Mouse (Mus musculus): Measurements from ENCODE around the gene Lrpap1. TPM values are rescaled to one million over a fixed set of nuclear protein-coding genes. Genes with fewer than 3 reads are reported as not detected.

The Lrpap1 gene
- total and polyA plus RNA-seq, 2 experiments from 2014 or later: 78.9 to 177 TPM

DNA sequence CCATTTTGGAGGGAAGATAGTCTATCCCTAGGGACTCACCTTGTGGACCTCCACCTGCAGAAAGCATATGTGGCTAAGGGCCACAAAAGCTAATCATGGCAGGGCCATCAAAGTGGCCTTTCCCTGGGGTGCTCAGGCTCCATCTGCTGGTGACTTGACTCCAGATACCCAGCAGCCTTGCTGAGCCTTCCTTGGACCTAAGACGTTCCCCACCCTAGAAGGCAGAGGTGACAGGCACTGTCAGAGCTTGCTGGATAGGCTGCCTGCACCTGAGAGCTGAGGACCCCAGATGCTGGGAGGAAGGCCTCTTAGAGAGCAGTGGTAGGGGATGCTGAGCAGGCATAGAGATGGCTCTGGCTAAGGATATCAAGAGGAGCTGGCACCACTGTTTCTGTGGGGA is 25.7 kb upstream of the Lrpap1 start:
- H3K4me1 ChIP-seq (ENCODE audit: insufficient read depth, low read length): no peaks in the 10 kb centered on the region
- no peak overlapping the region for H3K4me2 ChIP-seq (ENCODE audit: low read depth, low read length, poor library complexity, severe bottlenecking)
- WGBS: 33% methylated on average over 1 of the region's 1 CpGs
- H3K36me3 ChIP-seq (ENCODE audit: insufficient read depth, low read length): no peaks in the 10 kb centered on the region
- DNase-seq (ENCODE audit: low spot score) (no peak), ATAC-seq (ENCODE audit: low FRiP score) (no peak)
- H3K27me3 ChIP-seq (ENCODE audit: insufficient read depth, low read length): no peaks in the 10 kb centered on the region
- H3K4me3 ChIP-seq (ENCODE audit: low read depth, low read length): no peak overlapping the region
- no peaks in the 10 kb centered on the region for H3K9me3 ChIP-seq (ENCODE audit: low read length)
- H3K9ac ChIP-seq (replicated peaks; ENCODE audit: low read length, poor library complexity, severe bottlenecking): no peak overlapping the region
- peak; percentile 33; the same call in 1 of the 2 replicates for TF ChIP-seq CTCF (IDR thresholded peaks at IDR 0.05)
- H3K27ac ChIP-seq (ENCODE audit: low read depth, low read length): no peak overlapping the region

DNA sequence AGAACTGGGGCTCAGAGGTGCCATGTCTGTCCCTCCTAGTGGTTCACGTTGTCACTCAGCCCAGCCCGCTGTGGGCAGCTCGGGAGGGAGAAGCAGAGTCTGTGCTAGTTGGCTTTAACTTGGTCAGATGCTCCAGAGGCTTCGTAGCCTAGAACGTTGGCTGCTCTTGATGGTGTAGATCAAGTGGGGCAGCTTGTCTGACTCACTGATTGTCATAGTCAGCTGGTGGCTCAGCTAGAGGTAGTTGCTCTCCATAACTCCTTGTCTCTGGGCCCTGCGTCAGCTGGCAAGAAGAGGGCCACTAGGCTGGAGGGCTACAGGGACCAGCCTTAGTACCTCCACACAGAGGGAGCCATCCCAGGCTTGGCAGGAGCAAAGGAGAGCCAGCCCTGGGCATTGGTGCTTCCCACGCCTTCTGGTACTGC is 24.2 kb upstream of the Lrpap1 start:
- Histone ChIP-seq H3K27me3 (ENCODE audit: insufficient read depth, low read length) (no peaks in the 10 kb centered on the region), H3K4me3 (ENCODE audit: low read depth, low read length) (no peak overlapping the region), H3K4me2 (ENCODE audit: low read depth, low read length, poor library complexity, severe bottlenecking) (no peak overlapping the region), H3K9me3 (ENCODE audit: low read length) (no peaks in the 10 kb centered on the region), H3K36me3 (ENCODE audit: insufficient read depth, low read length) (no peaks in the 10 kb centered on the region), H3K4me1 (ENCODE audit: insufficient read depth, low read length) (no peaks in the 10 kb centered on the region), H3K9ac (replicated peaks; ENCODE audit: low read length, poor library complexity, severe bottlenecking) (no peak overlapping the region), H3K27ac (ENCODE audit: low read depth, low read length) (no peak overlapping the region)
- WGBS: 89% methylated on average over 7 of the region's 7 CpGs
- no peak for TF ChIP-seq CTCF (IDR thresholded peaks at IDR 0.05)
- DNase-seq (ENCODE audit: low spot score): no peak
- ATAC-seq (ENCODE audit: low FRiP score): no peak

DNA sequence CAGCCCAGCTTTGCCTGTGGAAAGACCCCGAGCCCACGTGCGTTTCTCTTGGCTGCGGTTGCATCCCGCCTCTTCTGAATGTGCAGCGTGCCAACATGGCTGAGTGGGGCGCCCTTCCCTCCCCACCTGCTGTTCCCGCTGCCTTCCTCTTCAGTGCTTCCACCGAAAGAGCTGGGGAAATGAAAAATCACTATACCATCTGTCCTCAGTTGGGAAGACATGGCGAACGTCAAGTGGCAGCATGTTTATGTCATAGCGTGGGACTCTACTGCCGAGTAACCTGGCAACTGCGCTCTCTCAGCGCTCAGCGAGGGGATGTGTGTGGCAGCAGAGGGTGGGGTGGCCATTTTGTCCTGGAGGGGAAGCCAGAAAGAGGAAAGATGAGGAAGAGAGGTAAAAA is 23.6 kb upstream of the Lrpap1 start:
- Histone ChIP-seq H3K4me3 (ENCODE audit: low read depth, low read length) (no peak overlapping the region), H3K4me2 (ENCODE audit: low read depth, low read length, poor library complexity, severe bottlenecking) (no peak overlapping the region), H3K27ac (ENCODE audit: low read depth, low read length) (no peak overlapping the region), H3K36me3 (ENCODE audit: insufficient read depth, low read length) (no peaks in the 10 kb centered on the region), H3K9ac (replicated peaks; ENCODE audit: low read length, poor library complexity, severe bottlenecking) (no peak overlapping the region), H3K4me1 (ENCODE audit: insufficient read depth, low read length) (no peaks in the 10 kb centered on the region), H3K27me3 (ENCODE audit: insufficient read depth, low read length) (no peaks in the 10 kb centered on the region), H3K9me3 (ENCODE audit: low read length) (no peaks in the 10 kb centered on the region)
- DNase-seq (ENCODE audit: low spot score) (peak; percentile 39), ATAC-seq (ENCODE audit: low FRiP score) (no peak)
- 92% methylated on average over 16 of the region's 16 CpGs for WGBS
- no peak for TF ChIP-seq CTCF (IDR thresholded peaks at IDR 0.05)

DNA sequence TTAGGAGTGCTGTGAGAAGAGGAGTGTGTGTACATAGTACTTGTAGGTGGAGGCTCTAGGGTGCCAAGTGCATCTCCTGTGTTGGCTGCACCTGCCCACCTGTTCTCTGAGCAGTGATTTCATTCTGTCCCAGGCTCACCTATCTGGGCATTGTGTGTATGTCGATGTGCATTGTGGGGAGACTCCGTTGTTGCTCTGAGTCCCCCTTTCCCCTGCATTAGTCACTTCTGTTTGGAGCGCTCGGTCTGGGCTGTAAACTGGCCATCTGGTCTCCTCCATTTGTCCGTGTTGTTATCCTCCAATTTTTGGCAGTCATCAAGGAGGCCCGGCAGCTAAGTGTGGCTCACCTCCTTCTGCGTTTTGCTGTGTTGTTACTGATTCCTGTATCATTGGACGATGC is 14.5 kb upstream of the Lrpap1 start:
- Histone ChIP-seq H3K9ac (replicated peaks; ENCODE audit: low read length, poor library complexity, severe bottlenecking) (no peak overlapping the region), H3K27me3 (ENCODE audit: insufficient read depth, low read length) (no peaks in the 10 kb centered on the region), H3K4me3 (ENCODE audit: low read depth, low read length) (no peak overlapping the region), H3K9me3 (ENCODE audit: low read length) (no peaks in the 10 kb centered on the region), H3K4me2 (ENCODE audit: low read depth, low read length, poor library complexity, severe bottlenecking) (no peak overlapping the region), H3K4me1 (ENCODE audit: insufficient read depth, low read length) (no peaks in the 10 kb centered on the region), H3K27ac (ENCODE audit: low read depth, low read length) (no peak overlapping the region), H3K36me3 (ENCODE audit: insufficient read depth, low read length) (no peaks in the 10 kb centered on the region)
- no peak for TF ChIP-seq CTCF (IDR thresholded peaks at IDR 0.05)
- WGBS: 88% methylated on average over 8 of the region's 8 CpGs
- DNase-seq (ENCODE audit: low spot score) (peak; percentile 55), ATAC-seq (ENCODE audit: low FRiP score) (no peak)

DNA sequence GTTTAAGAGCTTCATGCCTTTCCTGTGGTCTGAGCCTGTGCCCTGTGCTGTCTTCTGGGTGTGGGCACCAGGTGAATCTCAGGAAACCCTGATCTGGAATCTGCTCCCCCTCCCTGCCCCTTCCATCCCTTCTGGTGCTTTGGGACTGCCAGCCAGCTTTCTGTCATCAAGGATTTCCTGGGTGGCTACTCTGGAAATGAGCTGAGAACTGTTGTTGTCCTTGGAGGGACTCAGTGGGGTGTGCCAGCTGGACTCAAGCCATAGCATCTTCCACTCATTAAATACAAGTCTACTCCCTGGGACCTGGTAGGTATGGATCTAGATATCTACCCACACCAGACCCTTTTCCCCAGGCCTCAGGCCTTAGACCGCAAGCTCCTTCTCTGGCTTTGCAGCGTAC is 12.9 kb upstream of the Lrpap1 start:
- Histone ChIP-seq H3K4me2 (ENCODE audit: low read depth, low read length, poor library complexity, severe bottlenecking) (no peak overlapping the region), H3K27me3 (ENCODE audit: insufficient read depth, low read length) (no peaks in the 10 kb centered on the region), H3K4me3 (ENCODE audit: low read depth, low read length) (no peak overlapping the region), H3K9ac (replicated peaks; ENCODE audit: low read length, poor library complexity, severe bottlenecking) (0 out of 2 replicates have a peak overlapping the region, but pooled peaks have one; percentile 19), H3K9me3 (ENCODE audit: low read length) (no peaks in the 10 kb centered on the region), H3K4me1 (ENCODE audit: insufficient read depth, low read length) (no peaks in the 10 kb centered on the region), H3K27ac (ENCODE audit: low read depth, low read length) (no peak overlapping the region), H3K36me3 (ENCODE audit: insufficient read depth, low read length) (no peaks in the 10 kb centered on the region)
- 91% methylated on average over 2 of the region's 2 CpGs for WGBS
- no peak for TF ChIP-seq CTCF (IDR thresholded peaks at IDR 0.05)
- ATAC-seq (ENCODE audit: low FRiP score) (no peak), DNase-seq (ENCODE audit: low spot score) (peak; percentile 59)

DNA sequence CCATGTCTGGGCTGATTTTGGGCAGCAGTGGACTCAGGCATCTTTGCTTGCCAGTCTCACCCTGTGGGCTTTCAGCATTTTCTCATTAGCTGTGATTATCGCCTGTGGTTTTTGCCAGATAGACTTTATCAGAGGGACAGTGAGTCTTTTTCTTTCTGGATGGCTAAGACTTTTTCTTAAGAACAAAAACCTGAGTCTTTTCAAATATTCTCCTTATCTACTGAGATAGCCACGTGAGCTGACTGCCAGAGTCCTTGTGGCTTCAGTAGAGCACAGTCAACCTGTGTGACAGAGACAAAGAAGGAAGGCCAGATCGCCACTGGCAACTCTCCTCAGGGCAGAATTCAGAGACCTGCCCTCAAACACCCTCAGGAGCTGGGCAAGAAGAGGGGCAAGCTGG is 12.1 kb upstream of the Lrpap1 start:
- WGBS: 71% methylated on average over 3 of the region's 3 CpGs
- Histone ChIP-seq H3K4me3 (ENCODE audit: low read depth, low read length) (no peak overlapping the region), H3K36me3 (ENCODE audit: insufficient read depth, low read length) (no peaks in the 10 kb centered on the region), H3K27me3 (ENCODE audit: insufficient read depth, low read length) (no peaks in the 10 kb centered on the region), H3K9ac (replicated peaks; ENCODE audit: low read length, poor library complexity, severe bottlenecking) (no peak overlapping the region), H3K4me2 (ENCODE audit: low read depth, low read length, poor library complexity, severe bottlenecking) (no peak overlapping the region), H3K4me1 (ENCODE audit: insufficient read depth, low read length) (no peaks in the 10 kb centered on the region), H3K9me3 (ENCODE audit: low read length) (no peaks in the 10 kb centered on the region), H3K27ac (ENCODE audit: low read depth, low read length) (no peak overlapping the region)
- no peak for ATAC-seq (ENCODE audit: low FRiP score)
- no peak for TF ChIP-seq CTCF (IDR thresholded peaks at IDR 0.05)
- no peak for DNase-seq (ENCODE audit: low spot score)
